Mouse (Mus musculus): ENCODE results near the gene Pxn. TPM values are rescaled to one million over a fixed set of nuclear protein-coding genes. Genes with fewer than 3 reads are reported as not detected.

The Pxn gene
- total and polyA plus RNA-seq, 2 experiments from 2014 or later = 18.0 to 41.0 TPM

GRCm38 (mm10) chr5:115554536-115555291 lies 48.2 kb downstream of the Pxn start:
- H3K4me3 ChIP-seq (ENCODE audit: low read length) = no peak overlapping the region
- ATAC-seq = no peak
- H3K36me3 ChIP-seq (ENCODE audit: insufficient read depth, low read length) = peaks cover 32% of the 10 kb centered on the region; the same call in 1 of the 2 replicates
- WGBS = 92% methylated on average over 18 of the region's 18 CpGs
- no peak overlapping the region for H3K27ac ChIP-seq
- no peaks in the 10 kb centered on the region for H3K27me3 ChIP-seq (ENCODE audit: insufficient read depth, low read length)
- H3K4me2 ChIP-seq (ENCODE audit: low read depth, low read length) = no peak overlapping the region
- DNase-seq (ENCODE audit: low spot score) = no peak
- H3K9ac ChIP-seq (replicated peaks; ENCODE audit: low read length) = no peak overlapping the region
- no peaks in the 10 kb centered on the region for H3K9me3 ChIP-seq (ENCODE audit: low read length)
- TF ChIP-seq CTCF (IDR thresholded peaks at IDR 0.05; ENCODE audit: low read depth) = no peak
- H3K4me1 ChIP-seq (ENCODE audit: insufficient read depth, low read length) = no peaks in the 10 kb centered on the region

GRCm38 (mm10) chr5:115556217-115556616 lies 49.7 kb downstream of the Pxn start:
- TF ChIP-seq CTCF (IDR thresholded peaks at IDR 0.05; ENCODE audit: low read depth) = peak; percentile 99
- Histone ChIP-seq H3K9me3 (ENCODE audit: low read length) (no peaks in the 10 kb centered on the region), H3K9ac (replicated peaks; ENCODE audit: low read length) (no peak overlapping the region), H3K36me3 (ENCODE audit: insufficient read depth, low read length) (peaks cover 28% of the 10 kb centered on the region; the same call in 1 of the 2 replicates), H3K4me2 (ENCODE audit: low read depth, low read length) (no peak overlapping the region), H3K4me1 (ENCODE audit: insufficient read depth, low read length) (peaks cover 4% of the 10 kb centered on the region; the same call in 1 of the 2 replicates), H3K4me3 (ENCODE audit: low read length) (no peak overlapping the region), H3K27ac (no peak overlapping the region), H3K27me3 (ENCODE audit: insufficient read depth, low read length) (no peaks in the 10 kb centered on the region)
- ATAC-seq = no peak
- WGBS = 10% methylated on average over 8 of the region's 8 CpGs
- peak; percentile 83 for DNase-seq (ENCODE audit: low spot score)

DNA sequence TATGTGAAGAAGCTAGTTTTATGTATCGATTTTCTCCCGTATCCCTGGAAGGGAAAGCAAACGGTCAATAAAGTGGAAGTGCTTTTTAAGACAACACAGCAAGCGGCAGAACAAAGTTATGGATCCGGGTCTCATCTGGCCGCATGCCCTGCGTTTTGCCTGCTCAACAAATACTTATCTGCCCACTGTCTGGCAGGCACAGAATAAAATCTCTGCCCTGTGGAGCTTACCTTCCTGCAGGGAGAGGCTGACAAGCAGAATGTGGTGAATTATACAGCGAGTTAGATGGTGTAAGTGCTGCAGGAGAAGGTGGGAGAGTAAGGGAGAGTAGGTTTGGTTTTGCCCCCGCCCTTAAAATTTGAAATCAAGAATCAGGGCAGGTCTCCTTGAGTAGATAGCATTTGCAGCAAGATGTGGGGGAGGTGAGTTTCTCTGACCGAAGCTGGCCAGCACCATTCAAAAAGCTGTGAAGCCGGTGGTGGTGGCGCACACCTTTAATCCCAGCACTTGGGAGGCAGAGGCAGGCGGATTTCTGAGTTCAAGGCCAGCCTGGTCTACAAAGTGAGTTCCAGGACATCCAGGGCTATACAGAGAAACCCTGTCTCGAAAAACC lies 51.8 kb downstream of the Pxn start:
- DNase-seq (ENCODE audit: low spot score) (no peak), ATAC-seq (no peak)
- WGBS = 91% methylated on average over 14 of the region's 14 CpGs

DNA sequence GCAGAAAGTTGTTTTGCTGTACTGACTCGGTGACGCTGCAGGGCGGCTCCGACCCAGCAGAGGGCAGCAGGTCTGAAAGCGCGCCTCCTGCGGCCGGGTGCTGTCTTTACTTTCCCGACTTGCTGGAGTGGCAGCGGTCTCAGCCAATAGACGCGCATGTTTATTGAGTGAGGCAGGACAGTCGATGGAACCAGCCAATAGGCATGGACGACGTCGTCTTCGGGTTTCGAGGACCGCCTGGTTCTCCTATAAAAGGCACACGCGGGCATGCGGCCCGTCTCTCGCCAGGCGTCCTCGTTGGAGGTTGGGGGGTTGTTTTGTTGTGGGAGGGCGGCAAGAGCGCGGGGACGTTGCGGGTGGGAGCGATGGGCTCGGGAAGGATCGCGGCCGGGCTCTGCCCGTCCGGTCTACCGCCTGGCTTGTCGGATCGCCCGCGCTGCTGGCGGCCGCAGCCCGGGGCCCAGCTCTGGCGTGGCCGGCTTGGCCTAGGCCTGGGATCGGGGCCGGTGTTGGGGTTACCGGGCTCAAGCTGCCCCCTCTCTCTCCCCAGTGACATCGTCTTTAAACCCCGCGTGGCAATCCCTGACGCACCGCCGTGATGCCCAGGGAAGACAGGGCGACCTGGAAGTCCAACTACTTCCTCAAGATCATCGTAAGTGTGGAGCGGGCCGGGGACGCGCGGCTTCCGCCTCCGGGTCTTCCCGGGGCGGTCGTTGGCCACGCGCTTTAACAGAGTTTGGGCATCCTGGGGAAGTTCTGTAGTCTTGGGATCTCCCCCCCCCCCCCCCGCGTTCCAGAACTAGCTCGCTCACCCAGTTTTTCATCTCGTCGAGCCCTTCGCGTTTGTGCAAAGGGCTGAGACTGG lies 53.0 kb downstream of the Pxn start, which contains the start of gene Rplp0:
TSS of gene Rplp0 (plus strand) at position 231 of the 865 bp plus-strand sequence.
- H3K27ac ChIP-seq = peak within 1 kb of the TSS; percentile 83
- DNase-seq (ENCODE audit: low spot score) (peak; percentile 99), ATAC-seq (peak; percentile 99)
- H3K4me2 ChIP-seq (ENCODE audit: low read depth, low read length) = peak within 1 kb of the TSS; percentile 74
- TF ChIP-seq CTCF (IDR thresholded peaks at IDR 0.05; ENCODE audit: low read depth) = peak; percentile 97
- 0% methylated on average over 75 of the region's 78 CpGs for WGBS
- peak within 1 kb of the TSS; percentile 95 for H3K9ac ChIP-seq (replicated peaks; ENCODE audit: low read length)
- no peaks in the 10 kb centered on the region for H3K27me3 ChIP-seq (ENCODE audit: insufficient read depth, low read length)
- no peaks in the 10 kb centered on the region for H3K9me3 ChIP-seq (ENCODE audit: low read length)
- peak within 1 kb of the TSS; percentile 75 for H3K4me3 ChIP-seq (ENCODE audit: low read length)
- peaks cover 4% of the 10 kb centered on the region; the same call in 1 of the 2 replicates for H3K4me1 ChIP-seq (ENCODE audit: insufficient read depth, low read length)
- peaks cover 26% of the 10 kb centered on the region for H3K36me3 ChIP-seq (ENCODE audit: insufficient read depth, low read length)

More for the DNA sequence above, 51.8 kb downstream of the Pxn start:
- Histone ChIP-seq H3K27me3 (ENCODE audit: insufficient read depth, low read length) (no peaks in the 10 kb centered on the region), H3K4me1 (ENCODE audit: insufficient read depth, low read length) (peaks cover 4% of the 10 kb centered on the region; the same call in 1 of the 2 replicates), H3K9me3 (ENCODE audit: low read length) (no peaks in the 10 kb centered on the region), H3K36me3 (ENCODE audit: insufficient read depth, low read length) (peaks cover 29% of the 10 kb centered on the region), H3K9ac (replicated peaks; ENCODE audit: low read length) (no peak overlapping the region), H3K27ac (no peak overlapping the region), H3K4me3 (ENCODE audit: low read length) (no peak overlapping the region), H3K4me2 (ENCODE audit: low read depth, low read length) (no peak overlapping the region)
- TF ChIP-seq CTCF (IDR thresholded peaks at IDR 0.05; ENCODE audit: low read depth) = no peak

DNA sequence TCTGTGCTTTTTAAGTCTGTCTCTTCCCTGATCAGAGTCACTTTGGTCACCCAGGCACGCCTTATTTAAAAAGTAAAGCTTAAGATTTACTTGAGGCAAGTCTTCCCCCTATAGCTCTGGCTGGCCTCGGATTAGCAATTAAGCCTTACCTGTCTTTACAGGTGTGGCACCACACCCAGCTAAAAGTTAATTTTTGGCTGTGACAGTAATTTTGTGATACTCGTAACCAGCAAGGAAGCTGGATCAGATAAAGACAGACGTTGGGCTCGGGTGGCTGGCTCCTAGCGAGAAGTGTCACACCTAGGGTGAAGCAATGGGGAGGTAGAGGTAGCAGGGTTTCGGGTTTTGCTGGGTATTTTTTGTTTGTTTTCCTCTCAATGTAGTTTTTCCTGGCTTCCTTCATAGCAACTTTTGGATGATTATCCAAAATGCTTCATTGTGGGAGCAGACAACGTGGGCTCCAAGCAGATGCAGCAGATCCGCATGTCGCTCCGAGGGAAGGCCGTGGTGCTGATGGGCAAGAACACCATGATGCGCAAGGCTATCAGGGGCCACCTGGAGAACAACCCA lies 53.9 kb downstream of the Pxn start:
- Histone ChIP-seq H3K9ac (replicated peaks; ENCODE audit: low read length) (peak overlapping the region; percentile 95), H3K9me3 (ENCODE audit: low read length) (no peaks in the 10 kb centered on the region), H3K36me3 (ENCODE audit: insufficient read depth, low read length) (peaks cover 25% of the 10 kb centered on the region), H3K4me1 (ENCODE audit: insufficient read depth, low read length) (peaks cover 4% of the 10 kb centered on the region; the same call in 1 of the 2 replicates), H3K27ac (no peak overlapping the region), H3K4me2 (ENCODE audit: low read depth, low read length) (peak overlapping the region; percentile 74), H3K27me3 (ENCODE audit: insufficient read depth, low read length) (no peaks in the 10 kb centered on the region), H3K4me3 (ENCODE audit: low read length) (peak overlapping the region; percentile 75)
- no peak for TF ChIP-seq CTCF (IDR thresholded peaks at IDR 0.05; ENCODE audit: low read depth)
- DNase-seq (ENCODE audit: low spot score) (no peak), ATAC-seq (no peak)
- WGBS = 42% methylated on average over 13 of the region's 13 CpGs

Measured in hindbrain, postnatal 0 days (tissue).